Mouse (Mus musculus) heart, postnatal 4 days (tissue): Measurements from ENCODE around the gene Gcdh. TPM values are rescaled to one million over a fixed set of nuclear protein-coding genes. Genes with fewer than 3 reads are reported as not detected.

ENCODE experiments used
- DNase-seq: peaks from one replicate; pipeline ENCODE4 v3.0.0; 2021
- total RNA-seq, 2 experiments: library from RNA; stranded (reverse); gene quantifications; 2 replicates each; pipeline ENCODE4 v1.2.3; 2021

The Gcdh gene
- 10 to 100 TPM; 29.7 to 33.0 TPM for total RNA-seq

GRCm38 (mm10) chr8:84893709-84894134 is at the start of gene Gcdh:
Gcdh (minus strand) TSS chr8:84893921.
- peak; percentile 91 for DNase-seq

- no peak for DNase-seq
Measured at GRCm38 (mm10) chr8:84937620-84938485, 44.1 kb upstream of the Gcdh start.

GRCm38 (mm10) chr8:84936962-84937546 is 43.3 kb upstream of the Gcdh start, which contains the start of gene Mast1:
Mast1 (minus strand) TSS chr8:84937359.
- DNase-seq, result peak; percentile 71

GRCm38 (mm10) chr8:84936041-84936961 is 42.6 kb upstream of the Gcdh start:
- no peak for DNase-seq

- DNase-seq, result no peak
Measured at GRCm38 (mm10) chr8:84935489-84935888, 41.8 kb upstream of the Gcdh start.

DNA sequence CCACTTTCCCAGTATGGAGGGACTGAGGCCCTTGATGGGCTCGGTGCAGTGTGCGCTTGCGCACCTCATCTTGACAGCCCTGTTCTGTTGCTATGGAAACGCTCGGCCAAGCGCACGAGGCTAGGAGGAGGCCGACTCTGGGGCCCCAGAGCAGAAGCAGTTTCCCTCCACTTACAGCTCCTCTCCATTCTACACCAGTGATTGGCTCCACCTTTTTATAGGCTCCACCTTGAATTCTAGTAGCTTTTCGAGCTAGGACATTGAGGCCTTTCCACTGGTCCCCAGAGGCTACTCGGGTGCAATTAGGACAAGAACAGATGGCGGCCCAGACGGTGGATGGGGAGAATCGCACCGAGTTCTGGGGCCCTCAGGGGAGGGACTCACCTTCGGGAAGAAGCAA is 41.1 kb upstream of the Gcdh start:
- DNase-seq, result no peak

DNA sequence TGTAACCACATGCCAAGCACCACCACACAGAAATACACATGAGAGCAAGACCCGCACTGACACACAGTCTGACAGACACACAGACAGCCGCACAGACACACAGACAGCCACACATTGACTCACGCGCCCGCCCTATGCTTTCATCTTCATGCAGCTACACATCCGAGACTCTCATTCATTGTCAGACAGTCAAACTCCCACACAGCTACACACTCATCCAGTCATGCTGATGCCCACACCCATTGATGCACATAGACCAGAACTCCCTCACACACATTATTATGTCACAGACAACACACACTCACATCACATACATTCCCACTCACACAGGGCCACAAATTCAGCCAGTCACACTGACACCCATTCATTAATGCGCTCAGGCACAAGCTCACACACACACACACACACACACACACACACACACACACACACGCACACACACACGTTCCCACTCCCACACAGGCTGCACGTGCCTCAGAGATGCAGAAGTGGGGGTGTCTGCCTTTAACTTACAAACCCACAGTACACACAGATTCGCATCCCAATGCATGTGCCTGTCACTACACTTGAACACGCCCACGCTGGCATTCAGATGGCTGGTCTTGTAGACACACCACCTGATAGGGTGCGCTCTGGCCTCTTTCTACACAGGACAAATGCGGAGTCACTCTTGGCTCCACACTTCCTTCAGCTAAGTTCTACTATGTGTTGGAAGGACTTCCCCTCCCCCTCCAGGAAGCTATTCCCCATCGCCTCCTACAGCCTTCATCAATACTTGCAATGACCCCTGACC is 40.2 kb upstream of the Gcdh start:
- DNase-seq, result no peak

GRCm38 (mm10) chr8:84930582-84930981 is 36.9 kb upstream of the Gcdh start:
- no peak for DNase-seq

- peak; percentile 78 for DNase-seq
Measured at GRCm38 (mm10) chr8:84928456-84929306, 35.0 kb upstream of the Gcdh start.

- no peak for DNase-seq
Measured at GRCm38 (mm10) chr8:84927513-84927912, 33.8 kb upstream of the Gcdh start.

DNA sequence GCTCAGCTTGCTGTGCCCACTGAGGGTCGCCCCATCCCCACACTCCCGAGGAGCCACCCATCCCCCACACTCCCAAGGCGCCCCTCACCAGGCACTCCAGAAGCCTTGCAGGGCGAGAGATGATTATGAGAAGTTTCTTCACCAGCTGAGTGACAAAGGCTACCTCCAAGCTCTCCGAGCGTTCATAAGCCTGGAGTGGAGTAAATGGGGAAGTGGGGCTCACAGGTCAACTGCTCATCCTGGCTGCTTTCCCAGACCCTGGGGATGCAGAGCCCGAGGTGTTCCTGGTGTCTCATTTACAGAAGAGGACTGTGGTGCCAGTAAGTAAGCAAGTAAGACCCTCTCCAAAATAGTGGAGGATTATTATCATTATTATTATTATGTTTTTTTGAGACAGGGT is 31.8 kb upstream of the Gcdh start:
- no peak for DNase-seq

DNA sequence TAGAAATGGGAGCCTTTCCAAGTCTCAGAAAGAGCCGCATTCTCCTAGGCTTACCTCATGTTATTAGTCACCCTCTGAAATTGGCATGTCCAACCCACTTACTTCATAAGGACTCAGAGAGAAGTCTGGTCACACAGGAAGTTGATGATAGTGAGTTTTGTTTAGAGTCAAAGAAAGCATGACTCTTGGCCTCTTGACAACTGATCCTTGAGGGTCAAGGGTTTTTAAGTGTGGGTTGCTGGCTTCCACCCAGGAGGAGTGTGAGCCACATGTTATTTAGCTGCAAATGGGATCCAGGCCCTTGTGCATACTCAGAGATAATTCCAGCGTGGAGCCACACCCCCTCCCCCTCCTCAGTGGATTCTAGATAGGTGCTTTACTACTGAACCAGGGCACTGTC is 27.9 kb upstream of the Gcdh start:
- DNase-seq, result peak; percentile 55

GRCm38 (mm10) chr8:84918646-84919045 is 24.9 kb upstream of the Gcdh start:
- no peak for DNase-seq

DNA sequence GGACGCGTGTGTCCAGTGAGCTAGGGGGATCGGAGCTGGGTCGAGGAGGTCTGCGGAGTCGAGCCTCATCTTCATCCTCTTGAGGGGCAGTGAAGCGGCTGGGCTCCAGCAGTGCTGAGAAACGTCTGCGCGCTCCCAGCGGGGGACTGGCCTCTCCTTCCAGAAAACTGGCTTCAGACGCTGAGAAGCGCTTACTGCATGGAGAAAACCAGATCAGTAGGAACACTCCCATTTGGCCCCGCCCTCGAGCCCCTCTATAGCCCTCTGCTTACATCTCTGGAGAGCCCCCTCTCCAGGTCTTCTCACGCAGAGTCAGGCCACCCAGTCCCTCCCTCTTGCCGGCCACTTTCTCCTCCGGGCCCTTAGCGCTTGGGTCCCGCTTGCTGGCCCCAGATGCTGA is 24.1 kb upstream of the Gcdh start:
- no peak for DNase-seq

GRCm38 (mm10) chr8:84915269-84915668 is 21.5 kb upstream of the Gcdh start:
- DNase-seq, result no peak

DNA sequence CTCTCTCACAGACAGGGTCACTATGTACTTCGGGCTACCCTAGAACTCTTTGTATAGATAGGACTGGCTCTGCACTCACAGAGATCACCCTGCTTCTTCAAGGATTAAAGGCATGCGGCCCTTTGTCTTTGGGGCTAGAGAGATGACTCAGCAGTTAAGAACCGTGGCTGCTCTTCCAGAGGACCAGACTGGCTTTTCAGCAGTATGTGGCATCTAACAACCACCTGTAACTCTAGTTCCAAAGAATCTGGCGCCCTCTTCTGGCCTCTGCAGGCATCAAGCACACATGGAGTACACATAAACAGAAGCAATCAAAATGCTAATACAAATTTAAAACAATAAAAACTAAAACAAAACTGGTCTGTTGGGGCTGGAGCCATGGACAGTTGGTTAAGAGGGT is 20.2 kb upstream of the Gcdh start:
- no peak for DNase-seq

DNA sequence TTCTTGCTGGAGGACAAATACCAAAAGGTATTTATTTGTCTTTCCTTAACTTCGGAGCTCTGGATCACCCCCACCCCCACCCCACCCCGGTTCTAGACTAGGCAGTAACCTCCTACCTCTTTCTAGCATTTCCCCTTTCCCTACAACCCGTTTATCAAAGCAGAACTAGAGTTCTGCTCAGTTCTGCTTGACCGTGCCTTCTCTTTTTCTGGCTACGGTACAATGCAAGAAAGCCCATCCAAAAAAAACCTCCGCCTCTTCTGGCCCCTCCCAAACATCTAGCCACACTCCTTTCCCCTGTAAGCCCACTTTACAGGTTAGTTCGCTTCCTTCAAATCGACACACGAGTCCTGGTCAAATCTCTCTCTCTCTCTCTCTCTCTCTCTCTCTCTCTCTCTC is 19.8 kb upstream of the Gcdh start:
- no peak for DNase-seq

DNA sequence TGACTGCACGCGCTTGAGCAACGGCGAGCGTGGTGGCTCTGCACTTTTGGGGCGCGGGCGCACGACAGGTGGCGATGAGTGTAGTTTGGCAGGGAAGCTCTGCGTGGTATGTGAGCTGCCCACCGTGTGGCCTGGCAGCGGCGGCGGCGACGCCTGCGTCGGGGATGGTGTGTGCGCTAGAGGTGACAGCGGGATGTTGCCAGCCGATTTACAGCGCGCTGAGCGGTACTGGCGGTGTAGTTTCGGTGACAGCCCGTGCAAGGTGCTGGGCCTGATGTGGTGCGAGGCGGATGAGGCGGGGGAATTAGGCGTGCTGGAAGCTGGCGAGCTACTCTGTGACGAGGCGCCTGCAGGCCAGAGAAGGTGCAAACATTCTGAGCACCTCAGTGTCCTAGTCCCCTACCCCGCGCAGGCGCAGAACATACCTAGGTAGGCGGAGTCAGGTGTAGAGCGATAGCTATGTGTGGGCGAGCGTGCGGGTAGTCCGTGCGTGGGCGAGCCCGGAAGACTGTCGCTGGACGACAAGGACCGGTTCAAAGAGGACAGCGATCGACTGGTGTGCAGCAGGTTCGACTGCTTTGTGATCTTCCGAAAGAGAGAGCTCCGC is 19.3 kb upstream of the Gcdh start:
- DNase-seq, result peak; percentile 67

- DNase-seq, result no peak
Measured at GRCm38 (mm10) chr8:84912391-84912790, 18.7 kb upstream of the Gcdh start.

GRCm38 (mm10) chr8:84911854-84912253 is 18.1 kb upstream of the Gcdh start:
- no peak for DNase-seq

GRCm38 (mm10) chr8:84910551-84910950 is 16.8 kb upstream of the Gcdh start:
- DNase-seq, result no peak
